Mouse (Mus musculus): ENCODE measurements around the gene Cox15.

Cox15 gene

DNA sequence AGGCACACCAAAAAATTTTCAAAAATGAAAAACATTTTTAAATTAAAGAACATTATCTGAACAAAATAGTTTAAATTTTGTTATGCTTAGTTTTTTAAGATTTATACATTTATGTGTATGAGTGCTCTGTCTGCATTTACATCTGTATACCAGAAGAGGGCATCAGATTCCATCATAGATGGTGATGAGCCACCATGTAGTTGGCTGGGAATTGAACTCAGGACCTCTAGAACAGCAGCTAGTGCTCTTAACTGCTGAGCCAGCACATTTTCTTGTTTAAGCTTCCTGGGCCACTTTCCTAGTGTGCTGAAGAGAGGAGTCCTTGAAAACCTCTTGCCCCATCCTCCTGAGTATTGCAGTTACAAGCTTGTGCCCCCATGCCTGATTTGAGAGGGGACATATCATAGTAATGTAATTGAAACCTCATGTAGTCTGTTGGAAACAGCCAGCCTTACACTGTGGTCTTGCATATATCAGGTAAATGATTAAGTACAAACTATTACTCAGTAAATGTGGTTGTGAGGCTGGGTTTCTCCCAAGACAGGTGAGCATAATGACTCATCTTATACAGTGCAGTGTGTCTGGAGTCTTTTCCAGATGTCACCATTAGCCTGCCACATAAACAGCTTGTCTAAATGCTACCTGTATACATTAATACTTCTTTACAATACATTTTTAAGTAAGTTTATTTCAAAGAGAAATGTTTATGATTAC is 8.9 kb upstream of the Cox15 start:
- no peak for DNase-seq (ENCODE audit: low spot score)

DNA sequence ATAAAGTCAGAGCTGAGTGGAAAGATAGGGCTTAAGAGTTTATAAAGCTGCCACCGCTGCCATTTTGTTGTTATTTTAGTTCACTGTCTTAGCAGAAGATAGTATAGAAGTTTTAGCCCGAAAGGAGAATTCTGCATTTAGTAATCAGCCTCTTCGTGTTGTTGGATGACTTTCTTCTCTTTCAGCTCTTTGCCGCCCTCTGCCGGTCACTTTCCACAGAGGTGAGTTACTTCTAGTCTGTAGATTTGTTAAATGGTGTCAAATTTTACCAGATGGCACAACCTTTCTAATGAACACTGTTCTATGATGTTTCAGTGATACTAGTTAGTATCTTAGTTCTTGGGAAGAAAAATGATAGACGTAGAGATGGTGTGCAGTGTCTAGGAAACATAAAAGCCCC is 7.7 kb upstream of the Cox15 start:
- peak; percentile 82 for DNase-seq (ENCODE audit: low spot score)

DNA sequence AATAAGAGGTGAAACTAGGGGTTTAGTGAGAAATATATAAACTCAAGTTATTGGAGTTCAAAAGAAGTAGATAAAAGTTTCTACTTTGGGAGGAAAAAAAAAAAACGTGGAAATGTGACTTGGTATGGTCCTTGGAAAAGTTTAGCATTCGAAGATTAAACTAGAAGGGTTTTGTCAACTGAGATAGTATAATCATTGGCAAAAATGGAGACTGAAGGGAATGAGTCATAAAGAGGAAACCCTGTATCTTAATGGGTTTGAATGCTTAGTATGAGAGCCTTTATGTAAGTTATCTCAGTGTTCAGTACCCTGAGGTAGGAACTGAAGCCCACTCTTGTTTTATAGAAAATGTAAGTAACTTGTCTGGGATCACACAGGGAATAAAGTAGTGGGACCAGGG is 2.1 kb upstream of the Cox15 start:
- no peak for DNase-seq (ENCODE audit: low spot score)

DNA sequence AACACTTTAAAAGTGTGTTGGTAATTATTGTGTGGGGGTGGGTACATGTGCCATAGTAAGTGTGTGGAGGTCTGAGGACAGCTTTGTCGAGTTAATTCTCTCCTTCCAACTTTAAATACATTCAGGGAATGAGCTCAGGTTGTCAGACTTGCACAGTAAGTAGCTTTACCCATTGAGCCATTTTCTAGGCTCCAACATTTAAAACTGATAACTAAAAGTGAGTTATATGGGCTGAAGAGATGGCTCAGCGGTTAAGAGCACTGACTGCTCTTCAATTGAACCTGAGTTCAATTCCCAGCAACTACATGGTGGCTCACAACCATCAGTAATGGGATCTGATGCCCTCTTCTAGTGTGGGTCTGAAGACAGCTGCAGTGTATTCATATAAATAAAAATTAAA is 1.4 kb upstream of the Cox15 start:
- DNase-seq (ENCODE audit: low spot score), result no peak

DNA sequence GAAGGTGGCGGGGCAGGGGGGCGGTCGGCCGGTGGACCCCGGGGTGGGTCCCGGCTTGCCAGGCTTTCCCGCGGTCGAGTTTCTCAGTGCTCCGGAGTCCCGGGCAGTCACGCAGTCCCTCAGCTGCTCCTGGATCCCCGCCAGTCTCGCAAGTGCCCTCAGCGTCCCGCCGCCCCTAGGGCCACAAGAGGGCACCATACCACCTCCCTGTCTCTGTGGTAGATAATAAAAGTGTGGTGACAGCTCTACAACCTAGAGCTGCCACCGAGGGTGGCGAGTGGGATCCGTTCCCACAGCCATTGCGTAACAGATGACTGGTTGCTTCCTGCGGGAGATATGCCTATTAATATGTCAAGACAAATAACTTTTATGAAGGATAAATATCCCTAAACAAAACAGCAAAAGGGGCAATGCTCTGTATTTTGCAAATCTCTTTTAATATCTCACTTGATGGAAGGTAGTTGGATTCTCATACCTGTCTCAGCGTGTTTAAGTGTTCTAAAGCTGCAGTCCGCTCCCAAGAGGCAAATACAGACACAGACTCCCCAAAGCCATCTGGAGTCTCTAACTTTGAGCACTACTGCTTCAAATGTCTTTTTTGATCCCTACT is 531 bp upstream of the Cox15 start:
- DNase-seq (ENCODE audit: low spot score), result peak; percentile 86

DNA sequence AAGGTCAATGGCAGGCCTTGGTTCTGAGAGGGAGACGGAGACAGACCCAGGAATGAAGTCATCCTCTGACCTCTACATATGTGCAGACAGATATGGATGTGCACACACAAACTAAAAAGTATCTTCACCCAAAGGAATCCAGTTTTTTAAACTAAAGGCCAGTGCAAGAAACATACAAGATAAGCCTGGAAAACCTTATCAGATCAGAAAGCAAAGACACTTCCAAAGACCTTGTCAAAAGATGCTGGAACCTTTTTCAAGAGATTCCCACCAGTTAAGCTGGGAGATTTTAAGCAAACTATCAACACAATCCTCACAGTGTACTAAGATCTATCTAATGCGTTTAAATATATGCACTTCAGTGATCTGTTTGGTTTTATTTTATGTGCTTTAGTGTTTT is 2.8 kb downstream of the Cox15 start:
- no peak for DNase-seq (ENCODE audit: low spot score)

DNA sequence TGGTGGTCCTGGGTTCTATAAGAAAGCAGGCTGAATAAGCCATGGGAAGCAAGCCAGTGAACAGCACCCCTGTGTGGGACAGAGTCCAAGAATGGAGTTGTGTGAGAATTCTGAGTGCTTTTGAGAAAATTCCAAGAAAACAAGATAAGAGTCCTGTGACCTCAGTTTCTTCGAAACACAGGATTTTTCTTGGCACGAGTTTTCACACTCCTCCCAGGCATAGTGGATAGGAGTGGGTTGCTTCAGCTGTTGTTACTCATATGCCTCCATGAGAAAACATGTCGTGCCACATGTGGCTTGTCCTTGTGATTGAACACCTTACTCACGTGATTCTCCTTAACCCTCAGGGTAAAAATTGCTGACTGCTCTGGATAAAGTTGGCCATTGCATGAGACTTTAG is 4.9 kb downstream of the Cox15 start:
- no peak for DNase-seq (ENCODE audit: low spot score)

DNA sequence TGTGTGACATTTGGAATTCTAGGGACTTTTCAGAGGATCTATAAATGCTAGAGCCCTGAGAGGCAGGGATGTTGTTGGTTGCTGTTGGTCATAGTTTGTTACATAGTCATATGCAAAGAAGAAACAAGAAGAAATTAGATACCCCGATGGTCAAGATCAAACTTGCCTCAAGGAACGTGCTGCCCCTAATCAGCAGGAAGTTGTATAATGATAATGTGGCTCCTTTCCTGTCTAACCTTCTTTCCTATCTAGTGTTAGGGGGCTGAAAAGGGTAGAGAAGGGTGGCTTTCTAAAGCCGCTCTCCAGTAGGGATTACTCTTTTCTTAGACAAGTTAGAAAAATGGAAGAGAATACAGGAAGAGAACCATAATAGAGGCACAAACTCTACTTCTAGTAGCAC is 7.1 kb downstream of the Cox15 start:
- DNase-seq (ENCODE audit: low spot score), result no peak

DNA sequence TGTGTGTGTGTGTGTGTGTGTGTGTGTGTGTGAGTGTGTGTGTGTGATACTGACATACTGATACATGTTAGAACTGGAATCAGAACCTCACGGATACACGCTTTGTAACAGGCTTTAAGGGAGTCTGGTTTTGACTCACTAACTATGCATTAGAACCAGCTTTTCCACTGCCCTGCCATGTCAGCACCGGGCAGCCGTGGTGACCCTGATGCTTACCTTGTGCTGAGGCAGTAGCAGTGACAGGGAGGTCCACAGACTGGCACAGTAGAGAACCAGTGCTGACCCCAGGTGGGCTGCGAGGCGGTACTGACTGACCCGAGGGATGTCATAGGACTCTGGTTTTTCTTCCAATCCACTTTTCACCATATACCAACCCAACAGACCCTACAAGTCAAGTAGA is 9.4 kb downstream of the Cox15 start:
- no peak for DNase-seq (ENCODE audit: low spot score)

DNA sequence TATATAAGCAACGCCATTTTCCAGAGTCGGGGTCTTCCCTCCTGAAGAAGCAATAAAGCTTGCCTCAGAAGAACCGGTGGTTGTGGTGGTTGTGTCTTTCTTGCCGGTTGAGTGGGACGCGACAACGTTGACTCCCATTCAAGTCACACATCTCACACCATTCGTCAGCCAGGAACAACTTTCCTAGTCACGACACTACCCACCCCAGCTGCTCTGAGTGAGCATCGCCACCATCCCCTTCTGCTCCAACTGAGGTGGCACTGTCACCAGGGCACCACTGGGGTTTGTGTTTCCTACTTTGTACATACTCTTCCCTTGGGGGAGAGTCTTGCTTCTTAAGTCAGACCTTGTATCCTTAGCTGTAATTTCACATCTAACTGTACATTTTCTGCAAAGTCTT is 14.4 kb downstream of the Cox15 start:
- DNase-seq (ENCODE audit: low spot score), result no peak

DNA sequence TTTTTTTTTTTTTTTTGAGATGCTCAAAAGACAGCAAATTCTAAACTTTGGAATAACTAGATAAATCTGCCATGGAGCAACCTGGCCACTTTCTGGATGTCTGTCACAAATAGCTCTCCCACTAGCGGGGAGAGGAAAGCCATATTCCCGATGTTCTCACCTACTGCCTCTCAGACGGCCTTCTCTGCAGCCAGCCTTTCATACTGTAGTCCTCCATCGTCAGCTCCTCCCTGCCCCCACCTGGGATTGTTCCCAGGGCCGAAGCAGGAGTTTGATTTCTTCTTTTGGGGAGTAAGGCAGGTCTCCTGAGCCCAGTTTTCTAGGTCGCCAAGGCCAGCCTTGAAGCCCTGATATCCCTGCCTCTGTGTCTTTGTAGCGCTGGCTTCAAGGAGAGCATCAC is 21.6 kb downstream of the Cox15 start:
- DNase-seq (ENCODE audit: low spot score), result no peak

DNA sequence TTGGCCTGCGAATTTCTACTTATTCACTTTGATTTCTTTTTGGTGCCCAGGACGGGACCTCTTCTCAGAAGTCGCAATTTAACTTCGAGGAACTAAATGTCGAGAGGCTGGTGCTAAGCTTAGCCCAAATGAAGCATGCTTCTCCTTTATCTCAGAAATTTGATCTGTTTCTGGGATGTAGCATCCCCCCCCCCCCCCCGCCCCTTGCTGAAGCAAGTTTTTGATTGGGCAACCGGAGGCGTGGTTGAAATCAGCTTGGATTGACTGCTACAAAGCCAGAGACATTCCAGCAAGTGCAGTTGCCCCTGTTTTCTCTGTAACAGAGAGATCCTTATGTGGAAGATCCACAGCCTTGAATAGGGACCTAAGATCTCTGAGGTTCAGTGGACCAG is 22.8 kb downstream of the Cox15 start:
- DNase-seq (ENCODE audit: low spot score), result peak; percentile 44

DNA sequence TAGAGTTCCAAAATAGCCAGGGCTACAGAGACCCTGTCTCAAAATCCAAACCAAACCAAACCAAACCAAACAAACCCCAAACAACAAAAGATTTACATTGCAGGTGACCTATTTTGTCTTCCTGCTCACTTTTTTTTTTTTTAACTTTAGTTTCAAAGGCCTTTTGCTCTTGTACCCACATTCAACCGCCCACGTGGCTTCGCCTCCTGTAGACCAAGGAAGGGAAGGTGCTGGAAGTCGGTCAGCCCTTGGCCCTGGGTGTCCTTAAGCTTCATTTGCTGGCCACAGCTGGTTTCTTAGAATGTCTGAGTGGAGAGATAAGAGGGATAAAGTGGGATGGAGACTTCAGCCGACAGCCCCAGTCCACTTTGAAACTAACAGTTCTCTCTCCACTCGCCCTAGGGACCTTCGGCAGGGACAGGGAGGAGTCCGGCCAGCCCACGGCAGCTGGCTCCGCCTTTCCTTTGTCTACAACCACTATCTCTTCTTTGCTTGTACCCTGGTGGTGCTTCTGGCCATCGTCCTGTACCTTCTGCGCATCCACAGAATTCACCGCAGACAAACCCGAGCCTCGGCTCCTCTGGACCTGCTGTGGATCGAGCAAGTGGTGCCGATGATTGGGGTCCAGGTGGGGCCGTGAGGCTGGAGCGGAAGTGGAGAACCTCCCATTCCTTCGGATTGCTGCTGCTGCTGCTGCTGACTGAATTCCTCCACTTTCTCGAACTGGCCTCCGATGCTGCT is 23.3 kb downstream of the Cox15 start:
- DNase-seq (ENCODE audit: low spot score), result peak; percentile 56

DNA sequence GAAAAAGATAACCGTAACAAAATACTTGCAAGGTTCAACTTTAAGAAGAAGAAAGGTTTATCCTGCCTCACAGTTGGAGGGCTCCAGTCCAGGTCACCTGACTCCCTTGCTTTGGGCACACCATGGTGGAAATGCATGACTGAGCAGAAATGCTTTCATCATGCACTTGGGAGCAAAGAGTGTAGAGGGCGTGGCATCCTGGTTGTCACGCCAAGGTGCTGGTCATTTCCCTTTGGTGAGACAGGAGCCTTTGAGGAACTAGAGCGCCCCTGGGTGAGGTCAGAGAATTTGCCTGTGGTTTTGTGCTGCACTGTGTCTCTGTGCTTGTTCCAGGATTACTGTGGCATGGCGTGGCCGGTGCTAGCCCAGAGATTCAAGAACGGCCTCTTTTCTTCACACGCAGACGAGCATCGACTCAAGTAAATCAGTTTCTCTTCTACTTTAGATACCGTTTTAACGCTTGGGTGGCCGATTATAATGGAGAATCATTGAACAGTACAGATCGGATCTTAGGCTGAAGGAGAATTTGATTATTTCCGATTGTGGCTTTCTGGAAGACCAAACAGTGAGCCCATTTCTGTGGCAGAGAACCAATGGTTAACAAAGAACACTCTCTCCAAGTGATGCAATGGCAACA is 26.2 kb downstream of the Cox15 start:
- no peak for DNase-seq (ENCODE audit: low spot score)

DNA sequence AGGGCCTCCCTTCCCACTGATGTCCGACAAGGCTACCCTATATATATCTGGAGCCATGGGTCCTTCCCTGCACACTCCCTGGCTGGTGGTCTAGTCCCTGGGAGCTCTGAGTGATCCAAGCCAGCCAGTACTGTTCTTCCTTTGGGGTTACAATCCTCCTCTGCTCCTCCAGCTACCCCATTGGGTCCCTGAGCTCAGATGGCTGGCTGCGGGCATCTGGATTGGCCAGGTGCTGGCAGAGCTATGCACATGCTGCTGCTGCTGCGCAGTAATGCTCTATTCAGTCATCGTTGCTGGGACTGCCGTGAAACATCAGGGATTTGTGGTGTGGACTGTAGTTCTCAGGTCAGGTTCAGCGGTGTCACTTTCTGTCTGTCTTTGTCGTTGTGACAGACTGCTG is 28.0 kb downstream of the Cox15 start:
- DNase-seq (ENCODE audit: low spot score), result no peak

DNA sequence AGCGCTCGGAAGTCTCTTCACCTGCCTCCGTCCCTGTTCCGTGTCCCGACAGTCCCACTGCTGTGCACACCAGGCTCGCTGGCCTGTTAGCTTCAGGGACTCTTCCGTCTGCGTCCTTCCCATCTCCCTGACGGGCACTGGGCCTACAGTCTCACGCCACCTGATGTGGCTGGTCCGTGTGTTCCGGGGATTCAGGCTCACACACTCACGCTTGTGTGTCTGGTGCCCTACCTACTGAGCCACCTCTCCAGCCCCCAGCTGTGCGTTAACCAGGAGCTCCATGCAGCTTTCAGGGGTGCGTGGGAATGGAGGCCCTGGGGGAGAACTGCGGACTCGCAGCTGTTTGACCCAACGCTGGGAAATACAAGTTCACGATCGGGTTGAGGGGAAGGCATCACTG is 28.6 kb downstream of the Cox15 start:
- DNase-seq (ENCODE audit: low spot score), result no peak

DNA sequence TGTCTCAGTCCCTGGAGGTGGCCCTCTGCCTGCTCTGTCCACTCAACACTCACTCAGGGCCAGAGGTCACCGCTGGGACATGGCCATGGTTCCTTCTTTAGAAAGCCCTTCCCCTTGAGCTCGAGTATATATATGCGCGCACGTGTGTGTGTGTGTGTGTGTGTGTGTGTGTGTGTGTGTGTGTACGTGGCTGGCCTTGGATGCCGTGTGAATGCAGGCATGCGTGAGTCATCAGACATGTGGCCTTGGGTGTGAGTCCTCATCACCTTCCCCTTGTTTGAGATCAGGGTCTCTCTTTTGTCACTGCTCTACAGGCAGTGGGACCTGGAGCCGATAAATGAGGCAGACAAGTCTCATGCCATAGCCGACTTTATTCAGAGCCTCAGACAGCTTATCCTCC is 29.3 kb downstream of the Cox15 start:
- DNase-seq (ENCODE audit: low spot score), result no peak

DNA sequence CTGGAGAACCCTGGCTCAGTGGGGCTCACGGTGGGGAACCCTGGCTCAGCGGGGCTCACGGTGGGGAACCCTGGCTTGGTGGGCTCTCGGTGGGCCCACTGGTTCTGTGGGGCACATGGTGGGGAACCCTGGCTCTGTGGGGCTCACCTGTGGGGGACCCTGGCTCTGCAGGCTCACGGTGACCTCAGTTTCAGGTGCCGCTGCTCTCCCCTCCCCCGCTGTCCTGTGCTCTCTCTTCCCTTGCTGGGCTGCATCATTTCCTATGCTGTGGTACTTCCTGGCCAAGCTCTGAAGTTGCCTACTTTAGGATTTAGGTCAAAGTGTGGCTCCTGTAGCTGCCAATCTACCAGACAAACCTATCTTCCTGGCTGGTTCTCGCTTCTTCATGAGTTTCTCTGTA is 29.9 kb downstream of the Cox15 start:
- no peak for DNase-seq (ENCODE audit: low spot score)

DNA sequence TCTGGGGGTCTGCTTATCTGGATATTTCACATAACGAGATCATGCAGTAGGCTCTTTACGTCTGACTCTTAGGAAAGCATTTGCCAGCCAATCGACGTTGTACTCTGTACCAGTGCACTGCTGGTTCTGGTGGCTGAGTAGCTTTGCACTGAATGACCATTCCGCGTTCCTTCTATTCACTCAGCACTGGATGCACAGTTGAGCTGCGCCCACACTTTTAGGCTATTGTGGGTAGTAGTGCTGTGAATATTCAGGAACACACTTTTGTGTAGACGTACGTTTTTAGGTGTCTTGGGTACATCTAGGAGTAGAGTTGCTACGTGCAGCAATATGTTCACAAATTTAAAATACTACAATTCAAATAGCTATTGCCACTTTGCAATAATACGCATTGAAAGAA is 32.7 kb downstream of the Cox15 start:
- DNase-seq (ENCODE audit: low spot score), result no peak

DNA sequence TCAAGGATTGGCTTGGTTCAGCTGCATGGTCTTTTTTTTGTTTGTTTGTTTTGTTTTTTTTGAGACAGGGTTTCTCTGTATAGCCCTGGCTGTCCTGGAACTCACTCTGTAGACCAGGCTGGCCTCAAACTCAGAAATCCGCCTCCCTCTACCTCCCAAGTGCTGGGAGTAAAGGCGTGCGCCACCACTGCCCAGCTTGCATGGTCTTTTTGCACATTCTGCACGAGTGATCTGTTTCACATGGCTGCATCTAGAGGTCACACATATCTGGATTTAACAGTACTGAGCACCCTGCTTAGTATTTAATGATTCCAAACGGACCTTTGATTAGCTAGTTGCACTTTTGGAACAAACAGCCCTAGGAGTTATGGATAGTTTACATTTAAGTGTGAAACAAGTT is 40.8 kb downstream of the Cox15 start:
- DNase-seq (ENCODE audit: low spot score), result no peak

DNA sequence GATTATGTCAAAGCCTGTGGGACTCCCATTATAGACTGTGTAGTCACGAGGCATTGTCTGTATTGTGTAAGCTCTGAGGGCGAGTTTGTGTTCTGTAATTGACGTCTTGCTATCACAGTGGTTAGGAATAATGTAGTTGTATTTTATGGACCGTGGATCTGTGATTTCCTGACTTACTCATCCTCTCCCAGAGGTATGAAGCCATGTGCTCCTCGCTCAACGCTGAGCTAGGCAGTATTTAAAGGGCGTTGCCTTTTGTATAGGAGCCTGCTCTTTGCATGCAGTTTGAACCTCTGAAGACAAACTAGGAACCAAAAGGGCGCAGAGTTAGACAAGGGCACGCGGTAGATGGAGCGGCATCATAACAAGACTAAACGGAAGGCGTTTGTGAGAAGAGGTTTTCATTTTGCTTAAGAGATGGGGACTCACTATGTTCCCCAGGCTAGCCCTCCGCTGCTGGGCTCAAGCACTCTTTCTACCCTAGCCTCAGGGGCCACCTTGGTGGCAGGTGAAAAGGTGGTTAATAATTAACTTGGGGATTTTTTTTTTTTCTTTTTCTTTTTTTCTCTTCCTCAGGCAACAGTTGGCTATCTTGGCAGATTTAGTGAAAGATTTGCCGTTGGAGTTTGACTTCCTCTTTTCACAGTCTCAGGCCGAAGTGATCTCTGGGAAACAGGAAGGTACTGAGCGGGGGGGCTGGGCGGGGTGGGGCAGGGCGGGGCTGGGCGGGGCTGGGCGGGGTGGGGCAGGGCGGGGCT is 41.5 kb downstream of the Cox15 start:
- no peak for DNase-seq (ENCODE audit: low spot score)

DNA sequence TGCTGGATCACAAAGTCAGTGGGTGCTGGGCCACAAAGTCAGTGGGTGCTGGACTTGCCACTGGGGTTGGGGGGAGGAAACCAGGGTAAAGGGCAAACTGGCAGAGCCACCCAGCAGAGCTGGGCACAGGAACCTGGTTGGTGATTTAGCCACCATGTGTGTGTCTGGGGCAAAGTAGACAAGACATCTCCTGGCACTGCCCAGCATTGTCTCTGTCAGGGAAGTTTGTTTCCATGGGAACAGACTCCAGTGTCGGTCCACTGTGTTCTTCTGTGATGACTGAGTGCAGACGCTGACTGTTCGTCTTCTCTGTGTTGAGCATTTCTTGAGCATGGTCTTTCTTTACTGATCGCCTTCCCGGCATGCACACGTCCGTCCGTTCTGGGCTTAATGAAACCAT is 43.5 kb downstream of the Cox15 start:
- no peak for DNase-seq (ENCODE audit: low spot score)

Data from retina, embryonic 14.5 days (tissue).